ENCODE assay signal across 18 mouse cellular contexts in genomic region chr6:116910607-116911006, GRCm38 (mm10).
"Had no signal": no experiment of that assay in that cellular context is flagged by ENCODE, and none has a peak within 500 bp of the region (broad histone marks: within the 10 kb centered on the region; RNA-seq: fewer than 3 reads in every experiment).

No protein-coding gene starts in this region.

- H3K9me3 ChIP-seq: midbrain, embryonic 10.5 days; midbrain, embryonic 12.5 days; neural tube, embryonic 13.5 days; neural tube, embryonic 15.5 days; stomach, embryonic 15.5 days had no signal

- H3K27me3 ChIP-seq: midbrain, embryonic 12.5 days; neural tube, embryonic 13.5 days; neural tube, embryonic 15.5 days; stomach, embryonic 15.5 days had no signal

- ATAC-seq: midbrain, embryonic 16.5 days had no signal

- H3K27ac ChIP-seq: midbrain, embryonic 10.5 days; midbrain, embryonic 12.5 days; neural tube, embryonic 13.5 days; neural tube, embryonic 15.5 days; stomach, embryonic 15.5 days; stomach, postnatal 0 days had no signal

- H3K4me1 ChIP-seq: midbrain, embryonic 10.5 days; midbrain, embryonic 12.5 days; neural tube, embryonic 13.5 days; neural tube, embryonic 15.5 days; stomach, embryonic 15.5 days had no signal

- H3K4me3 ChIP-seq: midbrain, embryonic 10.5 days; midbrain, embryonic 12.5 days; myocyte; neural tube, embryonic 13.5 days; neural tube, embryonic 15.5 days; stomach, embryonic 15.5 days had no signal

- H3K4me2 ChIP-seq: lung, embryonic 14.5 days; midbrain, embryonic 12.5 days; neural tube, embryonic 13.5 days; neural tube, embryonic 15.5 days; stomach, embryonic 15.5 days had no signal

- DNase-seq: lung, adult 18-20 months; lung, embryonic 14.5 days; lung, postnatal 10 days; lung, postnatal 4 days; midbrain, embryonic 14.5 days; retina, postnatal 1 day; right cerebral cortex, postnatal 14 days; thymus, adult 2 months; thymus, postnatal 25 days; thymus, postnatal 4 days had no signal

- H3K36me3 ChIP-seq: midbrain, embryonic 10.5 days; midbrain, embryonic 12.5 days; neural tube, embryonic 13.5 days; neural tube, embryonic 15.5 days; stomach, embryonic 15.5 days had no signal

- H3K9ac ChIP-seq: lung, embryonic 14.5 days; midbrain, embryonic 12.5 days; neural tube, embryonic 13.5 days; neural tube, embryonic 15.5 days; stomach, embryonic 15.5 days had no signal
